Mouse (Mus musculus) heart, adult 2 months (tissue): ENCODE data around the gene Kcnk13. TPM values are rescaled to one million over a fixed set of nuclear protein-coding genes. Genes with fewer than 3 reads are reported as not detected.

ENCODE experiments used
- DNase-seq, 2 experiments: peaks; one replicate each; pipeline ENCODE4 v3.0.0; 2021
- H3K27ac ChIP-seq: fragments of 200-600 bp; 2 replicates; pipeline ENCODE4 v1.8.1; 2022
- H3K27me3 ChIP-seq: fragments of 200-500 bp; 2 replicates; pipeline ENCODE4 v1.6.1; 2012; ENCODE audit warnings: mild to moderate bottlenecking, low read length, inconsistent platforms, mixed read lengths; ENCODE audit not compliant: control insufficient read depth, insufficient read depth
- H3K36me3 ChIP-seq: fragments of 200-500 bp; 2 replicates; pipeline ENCODE4 v1.6.1; 2012; ENCODE audit warnings: low read length, inconsistent platforms; ENCODE audit not compliant: control insufficient read depth, insufficient read depth
- H3K4me1 ChIP-seq: fragments of 200-500 bp; 2 replicates; pipeline ENCODE4 v1.6.1; 2011; ENCODE audit warnings: low read length; ENCODE audit not compliant: control insufficient read depth, insufficient read depth
- H3K4me3 ChIP-seq: fragments of 200-600 bp; 2 replicates; pipeline ENCODE4 v1.8.1; 2022
- H3K79me2 ChIP-seq: fragments of 200-500 bp; replicated peaks from 2 replicates; pipeline ENCODE4 v1.6.1; 2012; ENCODE audit warnings: mild to moderate bottlenecking, inconsistent platforms, low read length, moderate library complexity, mixed read lengths; ENCODE audit not compliant: control insufficient read depth, insufficient read depth
- H3K9ac ChIP-seq: fragments of 200-500 bp; 2 replicates; pipeline ENCODE4 v1.6.1; 2012; ENCODE audit warnings: low read depth, mild to moderate bottlenecking, control low read depth, inconsistent platforms, low read length, mixed read lengths
- CTCF ChIP-seq: fragments of 200-600 bp; IDR thresholded peaks from 2 replicates; pipeline ENCODE4 v1.8.1; 2022; ENCODE audit warnings: antibody characterized with exemption, mild to moderate bottlenecking, moderate library complexity
- EP300 ChIP-seq: fragments of 200-500 bp; IDR thresholded peaks from 2 replicates; pipeline ENCODE4 v1.6.1; 2011; ENCODE audit warnings: low read depth, low read length, control low read depth; ENCODE audit not compliant: insufficient read depth
- POLR2A ChIP-seq: fragments of 200-500 bp; IDR thresholded peaks from 2 replicates; pipeline ENCODE4 v1.6.1; 2011; ENCODE audit warnings: mild to moderate bottlenecking, low read depth, low read length, control low read depth; ENCODE audit not compliant: insufficient read depth
- whole genome bisulfite sequencing: fragments of 180-500 bp; shearing (Covaris S2); methylation state at CpG from one replicate; pipeline ENCODE4 v1.1.7; 2018; 5-methylcytosine and 5-hydroxymethylcytosine counted together
- intact Hi-C: fragments of 180-260 bp; cut with DNase I; formaldehyde crosslinking; loops from one replicate; pipeline ENCODE4 v1.15.1; 2025
- polyA plus RNA-seq: library from polyadenylated mRNA; depleted of rRNA; stranded (reverse); fragments of >200 nt; gene quantifications from 2 replicates; pipeline ENCODE4 v1.2.3, GENCODE M21; 2012
- total RNA-seq, 2 experiments: library from RNA; stranded (reverse); gene quantifications; 2 replicates each; pipeline ENCODE4 v1.2.3; 2021

Gene Kcnk13
- total and polyA plus RNA-seq, 3 experiments = 0.31 to 0.39 (median 0.35) TPM

- Histone ChIP-seq H3K4me3 (no peak overlapping the region), H3K9ac (no peak overlapping the region), H3K79me2 (no peaks in the 10 kb centered on the region), H3K27ac (no peak overlapping the region), H3K27me3 (no peaks in the 10 kb centered on the region), H3K36me3 (no peaks in the 10 kb centered on the region), H3K4me1 (no peaks in the 10 kb centered on the region)
- TF ChIP-seq CTCF = no peak
- TF ChIP-seq POLR2A = no peak
- no peak for TF ChIP-seq EP300
- intact Hi-C loops = no loop called here
- no peak for DNase-seq
- 77% methylated on average over 5 of the region's 5 CpGs for WGBS
Measured at GRCm38 (mm10) chr12:100031681-100032080, 67.4 kb downstream of the Kcnk13 start.

DNA sequence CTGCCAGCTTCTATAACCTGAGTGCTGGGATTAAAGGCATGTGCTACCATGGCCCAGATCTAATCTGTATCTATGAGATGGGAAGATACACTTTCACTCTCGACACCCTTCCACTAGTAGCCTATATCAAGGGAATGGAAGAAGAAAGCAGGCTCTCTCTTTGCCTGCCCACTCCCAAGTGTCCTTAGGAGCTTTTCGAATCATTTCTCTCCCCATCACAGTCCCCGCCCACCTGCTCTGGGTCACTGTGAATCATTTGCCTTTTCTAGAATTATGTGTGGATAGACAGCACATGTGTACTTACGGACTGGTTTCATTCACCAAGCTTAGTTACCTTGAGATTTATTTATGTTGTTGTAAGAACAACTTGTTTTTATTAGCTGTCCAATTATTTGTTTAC is 68.2 kb downstream of the Kcnk13 start:
- no peaks in the 10 kb centered on the region for H3K4me1 ChIP-seq
- WGBS = 73% methylated on average over 4 of the region's 4 CpGs
- intact Hi-C loops = no loop called here

GRCm38 (mm10) chr12:100038741-100039262 is 74.5 kb downstream of the Kcnk13 start:
- Histone ChIP-seq H3K9ac (no peak overlapping the region), H3K27ac (no peak overlapping the region), H3K4me3 (no peak overlapping the region), H3K79me2 (no peaks in the 10 kb centered on the region), H3K27me3 (no peaks in the 10 kb centered on the region), H3K4me1 (no peaks in the 10 kb centered on the region), H3K36me3 (no peaks in the 10 kb centered on the region)
- whole genome bisulfite sequencing = 81% methylated on average over 5 of the region's 5 CpGs
- no peak for TF ChIP-seq CTCF
- no peak for TF ChIP-seq EP300
- no peak for TF ChIP-seq POLR2A
- intact Hi-C loops = no loop called here
- no peak for DNase-seq

More for the DNA sequence above, 68.2 kb downstream of the Kcnk13 start:
- DNase-seq = no peak
- H3K9ac ChIP-seq = no peak overlapping the region
- TF ChIP-seq POLR2A (no peak), CTCF (no peak), EP300 (no peak)
- no peaks in the 10 kb centered on the region for H3K79me2 ChIP-seq
- no peaks in the 10 kb centered on the region for H3K36me3 ChIP-seq
- no peaks in the 10 kb centered on the region for H3K27me3 ChIP-seq
- H3K27ac ChIP-seq = no peak overlapping the region
- no peak overlapping the region for H3K4me3 ChIP-seq

- no peak for DNase-seq
- H3K27me3 ChIP-seq = no peaks in the 10 kb centered on the region
- no peak overlapping the region for H3K27ac ChIP-seq
- H3K79me2 ChIP-seq = no peaks in the 10 kb centered on the region
- H3K4me3 ChIP-seq = no peak overlapping the region
- no peaks in the 10 kb centered on the region for H3K36me3 ChIP-seq
- intact Hi-C loops = no loop called here
- H3K4me1 ChIP-seq = no peaks in the 10 kb centered on the region
- TF ChIP-seq POLR2A (no peak), CTCF (no peak), EP300 (no peak)
- WGBS = 74% methylated on average over 8 of the region's 8 CpGs
- no peak overlapping the region for H3K9ac ChIP-seq
Measured at GRCm38 (mm10) chr12:100042116-100042515, 77.8 kb downstream of the Kcnk13 start.

DNA sequence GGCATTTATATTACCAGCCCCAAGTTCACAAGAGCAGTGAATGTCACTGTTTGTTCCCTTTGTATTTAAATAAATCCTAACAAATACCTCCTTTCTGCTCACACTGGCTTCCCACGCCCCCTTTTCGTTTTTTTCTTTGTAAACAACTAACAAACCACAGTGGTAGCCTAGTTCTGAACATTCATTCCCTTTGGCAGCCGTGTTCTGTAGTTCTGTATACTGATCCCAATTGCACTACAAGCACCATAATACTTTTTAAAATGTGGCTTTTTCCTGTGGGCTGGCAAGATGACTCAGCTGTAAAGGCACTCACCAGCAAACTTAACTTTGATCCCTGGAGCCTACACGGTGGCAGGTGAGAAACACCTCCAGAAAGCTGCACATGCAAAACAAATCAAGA is 80.4 kb downstream of the Kcnk13 start:
- 65% methylated on average over 4 of the region's 4 CpGs for WGBS
- intact Hi-C loops = no loop called here
- no peak for TF ChIP-seq EP300
- no peak for TF ChIP-seq POLR2A
- no peak for TF ChIP-seq CTCF
- Histone ChIP-seq H3K79me2 (no peaks in the 10 kb centered on the region), H3K27ac (no peak overlapping the region), H3K4me3 (no peak overlapping the region), H3K27me3 (no peaks in the 10 kb centered on the region), H3K9ac (no peak overlapping the region), H3K4me1 (no peaks in the 10 kb centered on the region), H3K36me3 (no peaks in the 10 kb centered on the region)
- DNase-seq = no peak

DNA sequence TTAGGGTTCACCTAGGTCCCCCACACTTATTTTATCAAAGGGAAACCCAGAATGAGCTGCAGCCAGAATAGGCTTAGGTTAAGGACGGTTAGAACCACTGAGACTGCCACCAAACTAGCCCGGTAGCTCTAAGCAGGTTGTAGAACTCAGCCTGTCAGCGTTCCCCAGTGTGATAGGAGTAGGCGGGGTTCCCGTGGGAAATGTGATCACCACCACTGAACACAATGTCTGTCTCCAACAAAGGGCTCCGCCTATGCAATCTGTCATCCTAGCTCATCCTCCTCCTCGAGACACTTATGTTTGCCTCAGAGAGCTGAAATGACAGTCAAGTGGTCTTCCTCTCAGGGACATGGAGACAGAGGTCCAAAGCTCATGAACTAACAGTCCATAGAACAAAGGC is 86.3 kb downstream of the Kcnk13 start:
- Histone ChIP-seq H3K27ac (no peak overlapping the region), H3K9ac (no peak overlapping the region), H3K4me1 (no peaks in the 10 kb centered on the region), H3K4me3 (no peak overlapping the region), H3K27me3 (no peaks in the 10 kb centered on the region), H3K79me2 (no peaks in the 10 kb centered on the region), H3K36me3 (no peaks in the 10 kb centered on the region)
- 52% methylated on average over 7 of the region's 7 CpGs for WGBS
- DNase-seq = no peak
- TF ChIP-seq CTCF (no peak), EP300 (no peak), POLR2A (no peak)
- intact Hi-C loops = no loop called here
